Mouse (Mus musculus): ENCODE measurements around the gene Dock4. TPM values are rescaled to one million over a fixed set of nuclear protein-coding genes. Genes with fewer than 3 reads are reported as not detected.

Gene Dock4
- total and polyA plus RNA-seq, 3 experiments: 0.26 to 0.67 (median 0.38) TPM

- Histone ChIP-seq H3K36me3 (replicated peaks in 1 of 2; ENCODE audit: control insufficient read depth in 1 of 2, insufficient read depth in 1 of 2, low read length in 1 of 2) (no peaks in the 10 kb centered on the region), H3K4me3 (replicated peaks in 1 of 3; ENCODE audit: low read depth in 2 of 3, low read length in 2 of 3, poor library complexity in 1 of 3) (no peak overlapping the region), H3K27me3 (replicated peaks) (no peaks in the 10 kb centered on the region), H3K9me3 (replicated peaks; ENCODE audit: low read length) (no peaks in the 10 kb centered on the region), H3K9ac (ENCODE audit: insufficient read depth, low read depth) (no peak overlapping the region), H3K4me2 (ENCODE audit: insufficient read depth, low read depth, poor library complexity, severe bottlenecking) (no peak overlapping the region), H3K27ac (ENCODE audit: insufficient read depth, low read depth) (no peak overlapping the region), H3K79me2 (replicated peaks; ENCODE audit: control insufficient read depth, extremely low read depth, insufficient read depth, poor library complexity, severe bottlenecking) (no peaks in the 10 kb centered on the region), H3K4me1 (ENCODE audit: control insufficient read depth in 1 of 2, insufficient read depth in 2 of 2) (peaks cover 0 to 9% of the 10 kb centered on the region in 2 experiments; a peak in 1 of 4 replicates)
- DNase-seq (ENCODE audit: extremely low read depth): no peak
- in situ Hi-C loops (cut with MboI; ENCODE audit: low pct_ligation_motif_present, low pct_unique_long_range_greater_than_20kb, low sequenced_read_pairs): no loop called here
- TF ChIP-seq ZMIZ1 (IDR thresholded peaks at IDR 0.05; ENCODE audit: low read depth, low read length) (no peak), ZKSCAN1 (IDR thresholded peaks at IDR 0.05; ENCODE audit: borderline replicate concordance, low read depth, low read length) (no peak), USF1 (IDR thresholded peaks at IDR 0.05; ENCODE audit: low read depth, low read length) (no peak), USF2 (conservative IDR thresholded peaks at IDR 0.05; ENCODE audit: low read depth, low read length) (no peak), MAZ (IDR thresholded peaks at IDR 0.05; ENCODE audit: low read depth, low read length) (no peak), NELFE (IDR thresholded peaks at IDR 0.05; ENCODE audit: low read depth, low read length) (no peak), HCFC1 (IDR thresholded peaks at IDR 0.05; ENCODE audit: low read depth, low read length) (no peak), PAX5 (IDR thresholded peaks at IDR 0.05; ENCODE audit: low read length) (no peak), JUN (IDR thresholded peaks at IDR 0.05; ENCODE audit: insufficient read depth, low read depth, low read length) (no peak), ZC3H11A (IDR thresholded peaks at IDR 0.05; ENCODE audit: low read depth, low read length) (no peak), GABPA (IDR thresholded peaks at IDR 0.05; ENCODE audit: insufficient replicate concordance, low read depth, low read length) (no peak), ZNF384 (IDR thresholded peaks at IDR 0.05; ENCODE audit: low read depth, low read length) (no peak), SIN3A (IDR thresholded peaks at IDR 0.05; ENCODE audit: low read length) (no peak), UBTF (IDR thresholded peaks at IDR 0.05; ENCODE audit: low read depth, low read length) (no peak), POLR2A (IDR thresholded peaks at IDR 0.05; ENCODE audit: low read depth, low read length) (no peak), RCOR1 (conservative IDR thresholded peaks at IDR 0.05; ENCODE audit: low read depth, low read length) (no peak), MAFK (IDR thresholded peaks at IDR 0.05; ENCODE audit: insufficient replicate concordance, low read length) (no peak), TBP (conservative IDR thresholded peaks at IDR 0.05; ENCODE audit: low read depth, low read length) (no peak), SMC3 (IDR thresholded peaks at IDR 0.05; ENCODE audit: low read depth, low read length) (no peak)
- dilution Hi-C loops (cut with MboI; ENCODE audit: extremely low pct_ligation_motif_present, extremely low pct_unique_long_range_greater_than_20kb, low sequenced_read_pairs): no loop called here
Observed at GRCm38 (mm10) chr12:40462693-40463235, 17.0 kb downstream of the Dock4 start.

GRCm38 (mm10) chr12:40463828-40464227 is 18.1 kb downstream of the Dock4 start:
- H3K9me3 ChIP-seq (replicated peaks; ENCODE audit: low read length): no peaks in the 10 kb centered on the region
- dilution Hi-C loops (cut with MboI; ENCODE audit: extremely low pct_ligation_motif_present, extremely low pct_unique_long_range_greater_than_20kb, low sequenced_read_pairs) (no loop called here), in situ Hi-C loops (cut with MboI; ENCODE audit: low pct_ligation_motif_present, low pct_unique_long_range_greater_than_20kb, low sequenced_read_pairs) (no loop called here)
- H3K4me1 ChIP-seq (ENCODE audit: control insufficient read depth in 1 of 2, insufficient read depth in 2 of 2): peaks cover 0 to 9% of the 10 kb centered on the region in 2 experiments; a peak in 1 of 4 replicates
- no peaks in the 10 kb centered on the region for H3K27me3 ChIP-seq (replicated peaks)
- no peak overlapping the region for H3K9ac ChIP-seq (ENCODE audit: insufficient read depth, low read depth)
- no peak overlapping the region for H3K4me3 ChIP-seq (replicated peaks in 1 of 3; ENCODE audit: low read depth in 2 of 3, low read length in 2 of 3, poor library complexity in 1 of 3)
- no peak for DNase-seq (ENCODE audit: extremely low read depth)
- no peaks in the 10 kb centered on the region for H3K79me2 ChIP-seq (replicated peaks; ENCODE audit: control insufficient read depth, extremely low read depth, insufficient read depth, poor library complexity, severe bottlenecking)
- H3K27ac ChIP-seq (ENCODE audit: insufficient read depth, low read depth): no peak overlapping the region
- H3K4me2 ChIP-seq (ENCODE audit: insufficient read depth, low read depth, poor library complexity, severe bottlenecking): no peak overlapping the region
- no peaks in the 10 kb centered on the region for H3K36me3 ChIP-seq (replicated peaks in 1 of 2; ENCODE audit: control insufficient read depth in 1 of 2, insufficient read depth in 1 of 2, low read length in 1 of 2)
- TF ChIP-seq USF2 (conservative IDR thresholded peaks at IDR 0.05; ENCODE audit: low read depth, low read length) (no peak), POLR2A (IDR thresholded peaks at IDR 0.05; ENCODE audit: low read depth, low read length) (no peak), SIN3A (IDR thresholded peaks at IDR 0.05; ENCODE audit: low read length) (no peak), ELF1 (IDR thresholded peaks at IDR 0.05; ENCODE audit: low read depth, low read length) (no peak), E2F4 (IDR thresholded peaks at IDR 0.05; ENCODE audit: insufficient replicate concordance, low read depth, low read length) (no peak), ZMIZ1 (IDR thresholded peaks at IDR 0.05; ENCODE audit: low read depth, low read length) (no peak), MAZ (IDR thresholded peaks at IDR 0.05; ENCODE audit: low read depth, low read length) (no peak)

Data from CH12.LX (cell line).